Mouse (Mus musculus): Measurements from ENCODE around the gene Slc7a4. TPM values are rescaled to one million over a fixed set of nuclear protein-coding genes. Genes with fewer than 3 reads are reported as not detected.

Gene Slc7a4
- polyA plus RNA-seq, 1 experiment from 2014 or later, result 9.8 TPM

Other genes starting within 250 kb of the Slc7a4 start
- gene Snap29, start 177.2 kb downstream of the Slc7a4 start, polyA plus RNA-seq (2015; fragmentation: Nextera tagmentation; extraction: Ambion mirVana), result 11.0 and 12.0 TPM in 2 replicates
- 26.7 and 29.0 TPM in 2 replicates for gene Pi4ka, start 176.9 kb downstream of the Slc7a4 start, polyA plus RNA-seq (2015; fragmentation: Nextera tagmentation; extraction: Ambion mirVana)
- 42.8 and 46.0 TPM in 2 replicates for gene Crkl, start 131.2 kb downstream of the Slc7a4 start, polyA plus RNA-seq (2015; fragmentation: Nextera tagmentation; extraction: Ambion mirVana)
- 0.88 and 1.0 TPM in 2 replicates for gene Aifm3, start 93.6 kb downstream of the Slc7a4 start, polyA plus RNA-seq (2015; fragmentation: Nextera tagmentation; extraction: Ambion mirVana)
- 49.9 and 55.7 TPM in 2 replicates for gene Lztr1, start 74.5 kb downstream of the Slc7a4 start, polyA plus RNA-seq (2015; fragmentation: Nextera tagmentation; extraction: Ambion mirVana)
- 31.7 and 35.4 TPM in 2 replicates for gene Thap7, start 52.1 kb downstream of the Slc7a4 start, polyA plus RNA-seq (2015; fragmentation: Nextera tagmentation; extraction: Ambion mirVana)
- 0.19 TPM in 2 replicates for gene Lrrc74b, start 22.0 kb downstream of the Slc7a4 start, polyA plus RNA-seq (2015; fragmentation: Nextera tagmentation; extraction: Ambion mirVana)
- gene P2rx6, start 21.3 kb downstream of the Slc7a4 start, polyA plus RNA-seq (2015; fragmentation: Nextera tagmentation; extraction: Ambion mirVana), result 0.65 and 0.79 TPM in 2 replicates
- 23.8 and 24.7 TPM in 2 replicates for gene Smpd4, start 36.1 kb upstream of the Slc7a4 start, polyA plus RNA-seq (2015; fragmentation: Nextera tagmentation; extraction: Ambion mirVana)
- gene Ccdc74a, start 63.3 kb upstream of the Slc7a4 start, polyA plus RNA-seq (2015; fragmentation: Nextera tagmentation; extraction: Ambion mirVana), result 3.5 and 4.1 TPM in 2 replicates
- gene Med15, start 149.7 kb upstream of the Slc7a4 start, polyA plus RNA-seq (2015; fragmentation: Nextera tagmentation; extraction: Ambion mirVana), result 32.0 and 33.3 TPM in 2 replicates
- gene Klhl22, start 176.4 kb upstream of the Slc7a4 start, polyA plus RNA-seq (2015; fragmentation: Nextera tagmentation; extraction: Ambion mirVana), result 40.6 and 43.9 TPM in 2 replicates
- 7.0 and 8.2 TPM in 2 replicates for gene Scarf2, start 214.1 kb upstream of the Slc7a4 start, polyA plus RNA-seq (2015; fragmentation: Nextera tagmentation; extraction: Ambion mirVana)
- gene B830017H08Rik, start 249.9 kb upstream of the Slc7a4 start, polyA plus RNA-seq (2015; fragmentation: Nextera tagmentation; extraction: Ambion mirVana), result not detected in 2 replicates

All from heart, embryonic 13.5 days (tissue).